Mouse (Mus musculus) MEL (cell line): Measurements from ENCODE around the gene Tmem106c.

Experiments
- CTCF ChIP-seq, 3 experiments: IDR thresholded peaks in 2 of 3; conservative IDR thresholded peaks in 1 of 3; 2 replicates each; pipeline ENCODE4 v1.5.1; 2011 to 2012; ENCODE audit warnings: low read length in 3 of 3, low read depth in 2 of 3, mild to moderate bottlenecking in 2 of 3, improper control_type of control experiment in 1 of 3, inconsistent platforms in 1 of 3, mixed read lengths in 1 of 3, moderate library complexity in 1 of 3; ENCODE audit not compliant: control insufficient read depth in 1 of 3, insufficient read depth in 1 of 3, poor library complexity in 1 of 3, severe bottlenecking in 1 of 3
- ELF1 ChIP-seq: IDR thresholded peaks from 2 replicates; pipeline ENCODE4 v1.6.1; 2014; ENCODE audit warnings: low read depth, mild to moderate bottlenecking, inconsistent platforms, low read length, improper control_type of control experiment, moderate library complexity
- EP300 ChIP-seq, 2 experiments: IDR thresholded peaks; 2 replicates each; pipeline ENCODE4 v1.6.1; 2011; ENCODE audit warnings: improper control_type of control experiment in 2 of 2, low read length in 2 of 2, low read depth in 1 of 2, mild to moderate bottlenecking in 1 of 2
- NRF1 ChIP-seq: IDR thresholded peaks from 2 replicates; pipeline ENCODE4 v1.6.1; 2014; ENCODE audit warnings: low read depth, mild to moderate bottlenecking, inconsistent platforms, low read length, improper control_type of control experiment, moderate library complexity; ENCODE audit not compliant: poor library complexity, insufficient read depth, severe bottlenecking
- POLR2A ChIP-seq, 2 experiments: IDR thresholded peaks; 2 replicates each; pipeline ENCODE4 v1.6.1; 2011 to 2012; ENCODE audit warnings: low read length in 2 of 2, mild to moderate bottlenecking in 2 of 2, control low read depth in 1 of 2, improper control_type of control experiment in 1 of 2, low read depth in 1 of 2, moderate library complexity in 1 of 2; ENCODE audit not compliant: control insufficient read depth in 1 of 2, insufficient read depth in 1 of 2, poor library complexity in 1 of 2
- SMC3 ChIP-seq: IDR thresholded peaks from 2 replicates; pipeline ENCODE4 v1.6.1; 2011; ENCODE audit warnings: low read depth, low read length, improper control_type of control experiment
- TCF12 ChIP-seq: IDR thresholded peaks from 2 replicates; pipeline ENCODE4 v1.6.1; 2014; ENCODE audit warnings: low read depth, mild to moderate bottlenecking, inconsistent platforms, low read length, improper control_type of control experiment, moderate library complexity
- ZC3H11A ChIP-seq: IDR thresholded peaks from 2 replicates; pipeline ENCODE4 v1.6.1; 2012; ENCODE audit warnings: low read depth, mild to moderate bottlenecking, inconsistent platforms, low read length, improper control_type of control experiment

DNA sequence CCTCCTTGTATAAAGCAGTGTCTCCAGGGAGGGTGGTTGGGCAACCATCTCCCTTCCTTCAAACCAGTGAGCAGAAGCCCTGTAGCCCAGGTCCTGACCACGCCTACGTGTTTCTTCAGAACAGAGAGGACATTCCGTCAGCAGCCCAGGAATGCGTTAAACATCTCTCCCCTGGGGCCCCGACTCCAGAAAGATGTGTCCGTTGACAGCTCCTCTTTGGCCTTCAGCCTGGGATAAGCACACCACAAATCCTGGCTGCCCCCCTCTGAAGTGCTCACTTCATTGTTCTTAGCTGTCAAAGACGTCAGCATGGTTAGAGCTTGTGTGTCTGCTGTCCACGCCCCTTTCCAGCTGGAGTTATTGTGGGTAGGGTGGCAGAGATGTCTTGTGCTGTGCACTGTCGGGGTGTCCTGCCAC is 49.7 kb upstream of the Tmem106c start:
- no peak for TF ChIP-seq NRF1
- no peak for TF ChIP-seq POLR2A (IDR thresholded peaks at IDR 0.05; ENCODE audit: control insufficient read depth in 1 of 2, insufficient read depth in 1 of 2, low read depth in 1 of 2, low read length in 2 of 2, poor library complexity in 1 of 2)
- TF ChIP-seq ELF1, result no peak
- no peak for TF ChIP-seq SMC3
- TF ChIP-seq EP300 (IDR thresholded peaks at IDR 0.05; ENCODE audit: low read depth in 1 of 2, low read length in 2 of 2), result no peak
- no peak for TF ChIP-seq CTCF (IDR thresholded peaks at IDR 0.05 in 2 of 3, conservative IDR thresholded peaks at IDR 0.05 in 1 of 3; ENCODE audit: control insufficient read depth in 1 of 3, insufficient read depth in 1 of 3, low read depth in 2 of 3, low read length in 3 of 3, poor library complexity in 1 of 3, severe bottlenecking in 1 of 3)
- no peak for TF ChIP-seq TCF12
- no peak for TF ChIP-seq ZC3H11A
